Mouse (Mus musculus): ENCODE measurements around the gene Exoc7. TPM values are rescaled to one million over a fixed set of nuclear protein-coding genes. Genes with fewer than 3 reads are reported as not detected.
"Not testable (repeated sequence)": the region's sequence is repeated elsewhere in the genome, so short reads cannot be mapped to it uniquely, and the experiment has no call there.

Exoc7 gene
- polyA plus RNA-seq, 1 experiment = 19.8 TPM

DNA sequence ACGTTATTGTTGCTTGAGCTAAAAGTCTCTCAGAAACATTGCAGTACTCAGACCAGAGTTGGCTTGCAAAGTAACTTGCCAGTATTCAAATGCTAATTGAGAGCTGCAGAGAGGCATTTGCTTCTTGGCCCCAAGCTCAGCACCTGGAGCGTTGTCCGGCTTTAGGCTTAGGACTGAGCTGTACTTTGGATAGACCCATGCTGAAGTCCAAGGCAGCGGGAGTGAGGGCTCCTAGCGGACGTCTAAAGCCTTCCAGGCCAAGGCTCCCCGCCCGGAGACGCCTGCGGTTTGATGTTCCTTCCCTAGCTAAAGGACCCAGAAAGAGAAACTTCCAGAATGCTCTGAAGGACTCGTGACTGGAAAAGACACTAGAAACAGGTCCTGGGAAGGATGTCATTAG lies 24.9 kb downstream of the Exoc7 start:
- under 1% methylated on average over 11 of the region's 11 CpGs for WGBS
- no peak for DNase-seq (ENCODE audit: low read depth, low spot score)

- 5% methylated on average over 18 of the region's 18 CpGs for WGBS
- no peak for DNase-seq (ENCODE audit: low read depth, low spot score)
Measured at GRCm38 (mm10) chr11:116281671-116282070, 25.4 kb downstream of the Exoc7 start.

GRCm38 (mm10) chr11:116280751-116281663 lies 26.0 kb downstream of the Exoc7 start, which contains the start of gene Galr2:
Gene Galr2 (plus strand): TSS chr11:116280939.
- DNase-seq (ENCODE audit: low read depth, low spot score) = no peak
- whole genome bisulfite sequencing = 11% methylated on average over 48 of the region's 48 CpGs

GRCm38 (mm10) chr11:116277184-116277583 lies 29.8 kb downstream of the Exoc7 start:
- not testable (repeated sequence) for DNase-seq (ENCODE audit: low read depth, low spot score)
- 93% methylated on average over 1 of the region's 1 CpGs for WGBS

DNA sequence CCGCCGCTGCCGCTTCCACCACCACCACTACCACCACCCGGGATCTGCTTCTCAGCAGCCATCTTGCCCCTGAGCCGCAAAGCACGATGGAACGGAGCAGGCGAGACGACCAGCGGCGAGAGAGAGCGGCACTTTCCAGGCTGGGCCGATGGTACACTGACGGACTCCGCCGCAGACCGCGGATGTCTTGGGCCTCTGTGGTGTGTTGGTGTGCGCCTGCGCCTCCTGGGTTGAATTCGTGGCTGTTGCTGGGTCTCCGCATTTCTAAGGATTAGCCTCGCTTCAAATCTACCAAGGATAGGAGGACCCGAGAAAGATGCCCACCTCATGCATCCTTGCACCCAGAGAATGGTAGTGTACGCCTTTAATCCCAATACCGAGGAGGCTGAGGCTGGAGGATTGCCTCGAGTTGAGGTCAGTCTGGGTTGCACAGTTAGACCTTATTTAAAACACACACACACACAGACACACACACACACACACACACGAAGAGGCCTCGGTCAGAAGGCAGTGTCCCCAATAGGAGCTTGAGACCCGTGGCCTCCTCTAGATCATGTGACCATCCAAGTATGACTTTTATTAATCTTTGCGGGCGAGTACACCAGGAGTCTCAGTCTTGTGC lies 32.9 kb downstream of the Exoc7 start, which contains the start of gene Srp68:
Gene Srp68, minus strand, starts transcription at position 173 of the 622 bp plus-strand sequence.
- DNase-seq (ENCODE audit: low read depth, low spot score) = peak; percentile 82
- 1% methylated on average over 32 of the region's 32 CpGs for WGBS

DNA sequence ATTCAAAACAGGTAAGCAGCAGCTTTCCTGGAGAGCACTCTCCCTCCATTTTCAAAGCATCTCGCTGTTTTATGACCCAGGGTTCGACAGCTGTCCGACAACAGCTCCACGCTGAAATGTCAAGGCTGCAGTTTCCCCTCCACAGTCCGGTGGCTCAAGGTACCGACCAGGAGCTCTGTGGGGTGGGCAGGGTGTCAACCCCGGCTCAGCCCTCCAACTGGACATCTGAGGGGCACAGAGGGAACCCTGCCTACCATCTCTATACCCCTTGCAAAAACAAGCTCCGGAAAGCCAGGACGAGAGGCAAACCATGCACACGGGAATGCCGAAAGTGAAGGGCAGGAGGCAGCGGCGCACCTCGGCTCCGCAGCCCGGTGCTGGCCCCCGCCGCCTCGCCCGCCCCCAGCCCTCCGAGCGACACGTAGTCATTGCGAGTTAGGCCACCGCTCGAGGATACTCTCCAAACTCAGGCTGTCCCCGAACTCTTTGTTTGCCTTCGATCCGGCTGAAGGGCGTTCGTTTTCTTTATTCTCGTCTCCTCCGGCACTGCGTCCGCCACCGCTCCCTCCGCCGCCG lies 33.5 kb downstream of the Exoc7 start:
- DNase-seq (ENCODE audit: low read depth, low spot score) = no peak
- WGBS = under 1% methylated on average over 39 of the region's 39 CpGs

GRCm38 (mm10) chr11:116272589-116273468 lies 34.2 kb downstream of the Exoc7 start:
- 29% methylated on average over 12 of the region's 12 CpGs for WGBS
- DNase-seq (ENCODE audit: low read depth, low spot score) = no peak

DNA sequence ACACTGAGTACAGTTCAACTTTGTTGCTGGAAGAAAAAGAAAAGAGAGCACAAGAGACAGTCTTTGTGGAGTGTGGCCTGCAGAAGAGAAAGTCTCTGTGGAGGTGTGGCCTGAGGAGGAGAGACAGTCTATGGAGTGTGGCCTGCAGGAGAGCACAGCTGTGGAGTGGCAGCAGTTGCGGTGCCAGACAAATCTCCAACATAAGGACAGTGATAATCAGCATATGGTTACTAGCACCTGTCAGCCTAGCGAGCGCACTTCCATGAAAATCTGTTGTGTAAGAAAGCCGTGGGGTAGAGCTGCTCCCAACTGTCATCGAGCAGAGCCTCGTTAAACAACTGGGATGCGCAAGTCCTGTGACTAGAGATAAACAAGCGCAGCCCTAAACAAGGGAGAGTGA lies 37.5 kb downstream of the Exoc7 start:
- WGBS = 89% methylated on average over 8 of the region's 8 CpGs

GRCm38 (mm10) chr11:116268313-116268712 lies 38.7 kb downstream of the Exoc7 start:
- 75% methylated on average over 6 of the region's 6 CpGs for WGBS
- DNase-seq (ENCODE audit: low read depth, low spot score) = no peak

More for the DNA sequence above, 37.5 kb downstream of the Exoc7 start:
- DNase-seq (ENCODE audit: low read depth, low spot score) = no peak

DNA sequence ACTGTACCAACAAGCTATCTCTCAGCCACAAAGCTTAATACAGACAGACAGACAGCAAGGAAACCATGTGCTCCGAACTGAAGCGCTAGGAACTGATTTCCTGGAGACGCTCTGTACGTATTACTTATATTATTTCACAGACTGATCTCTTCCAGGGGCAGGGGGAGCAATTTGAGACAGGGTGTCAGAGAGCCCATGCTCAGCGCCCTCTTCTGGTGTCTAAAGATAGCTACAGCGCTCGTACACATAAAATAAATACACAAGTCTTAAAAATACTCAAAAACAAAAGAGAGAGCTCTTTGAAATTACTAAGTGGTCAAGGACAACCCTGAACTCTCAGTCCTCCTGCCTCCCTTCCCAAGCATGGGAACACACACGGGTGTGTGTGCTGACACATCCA lies 39.4 kb downstream of the Exoc7 start:
- 88% methylated on average over 8 of the region's 8 CpGs for WGBS
- DNase-seq (ENCODE audit: low read depth, low spot score) = no peak

DNA sequence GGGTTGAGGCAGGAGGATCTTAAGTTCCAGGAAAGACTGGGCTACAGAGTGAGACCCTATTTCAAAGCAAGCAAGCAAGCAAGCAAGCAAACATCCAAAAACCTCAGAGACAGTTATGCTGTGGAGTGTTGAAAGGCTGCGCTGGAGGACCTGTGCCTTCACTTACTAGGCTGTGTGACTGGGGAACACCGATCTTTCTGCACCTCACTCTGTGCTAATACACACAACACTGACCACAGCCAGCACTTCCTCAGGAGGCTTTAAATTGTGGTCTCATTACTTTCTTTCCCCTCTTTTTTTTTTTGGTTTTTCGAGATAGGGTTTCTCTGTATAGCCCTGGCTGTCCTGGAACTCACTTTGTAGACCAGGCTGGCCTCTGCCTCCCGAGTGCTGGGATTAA lies 41.2 kb downstream of the Exoc7 start:
- 89% methylated on average over 4 of the region's 4 CpGs for WGBS
- no peak for DNase-seq (ENCODE audit: low read depth, low spot score)

DNA sequence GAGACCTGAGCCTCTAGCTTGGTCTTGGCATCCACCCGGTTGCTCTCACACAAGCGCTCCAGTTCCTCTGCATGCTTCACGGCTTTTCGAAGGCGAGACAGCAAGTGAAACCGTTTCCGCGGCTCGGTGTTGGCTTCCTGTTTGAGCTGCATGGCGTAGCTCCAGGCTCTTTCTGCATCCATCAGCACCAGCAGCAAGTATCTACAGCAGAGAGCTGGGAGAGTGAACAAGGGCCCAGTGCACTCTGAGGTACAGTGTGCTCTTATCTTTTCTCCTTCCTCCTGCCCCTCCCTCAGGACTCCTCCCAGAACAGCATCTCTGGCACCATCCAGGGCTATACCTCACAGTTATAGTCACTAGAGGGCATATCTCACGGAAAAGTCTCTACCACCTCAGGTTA lies 41.7 kb downstream of the Exoc7 start:
- WGBS = 74% methylated on average over 11 of the region's 11 CpGs
- no peak for DNase-seq (ENCODE audit: low read depth, low spot score)

GRCm38 (mm10) chr11:116260259-116260658 lies 46.8 kb downstream of the Exoc7 start:
- 68% methylated on average over 7 of the region's 7 CpGs for WGBS
- DNase-seq (ENCODE audit: low read depth, low spot score) = no peak

DNA sequence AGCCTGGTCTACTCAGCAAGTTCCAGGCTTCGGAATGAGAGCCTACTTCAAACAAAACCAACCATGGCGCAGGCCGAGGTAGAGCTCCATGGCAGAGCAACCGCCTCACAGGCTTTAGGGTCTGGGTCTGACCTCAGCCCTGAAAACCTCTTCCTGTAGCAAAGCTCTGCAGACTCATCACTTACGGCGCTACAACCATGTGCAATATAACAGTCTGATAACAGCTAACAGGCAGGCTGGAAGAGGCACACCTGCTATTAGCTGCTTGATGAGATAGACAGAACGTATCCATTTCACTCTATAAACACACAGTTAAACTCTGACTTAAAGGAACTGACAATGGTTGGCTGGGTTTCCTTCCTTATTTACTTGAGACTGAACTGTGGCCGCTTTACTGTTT lies 47.6 kb downstream of the Exoc7 start:
- 62% methylated on average over 8 of the region's 8 CpGs for WGBS
- no peak for DNase-seq (ENCODE audit: low read depth, low spot score)

GRCm38 (mm10) chr11:116255982-116256675 lies 50.9 kb downstream of the Exoc7 start:
- WGBS = 62% methylated on average over 9 of the region's 9 CpGs
- DNase-seq (ENCODE audit: low read depth, low spot score) = no peak

DNA sequence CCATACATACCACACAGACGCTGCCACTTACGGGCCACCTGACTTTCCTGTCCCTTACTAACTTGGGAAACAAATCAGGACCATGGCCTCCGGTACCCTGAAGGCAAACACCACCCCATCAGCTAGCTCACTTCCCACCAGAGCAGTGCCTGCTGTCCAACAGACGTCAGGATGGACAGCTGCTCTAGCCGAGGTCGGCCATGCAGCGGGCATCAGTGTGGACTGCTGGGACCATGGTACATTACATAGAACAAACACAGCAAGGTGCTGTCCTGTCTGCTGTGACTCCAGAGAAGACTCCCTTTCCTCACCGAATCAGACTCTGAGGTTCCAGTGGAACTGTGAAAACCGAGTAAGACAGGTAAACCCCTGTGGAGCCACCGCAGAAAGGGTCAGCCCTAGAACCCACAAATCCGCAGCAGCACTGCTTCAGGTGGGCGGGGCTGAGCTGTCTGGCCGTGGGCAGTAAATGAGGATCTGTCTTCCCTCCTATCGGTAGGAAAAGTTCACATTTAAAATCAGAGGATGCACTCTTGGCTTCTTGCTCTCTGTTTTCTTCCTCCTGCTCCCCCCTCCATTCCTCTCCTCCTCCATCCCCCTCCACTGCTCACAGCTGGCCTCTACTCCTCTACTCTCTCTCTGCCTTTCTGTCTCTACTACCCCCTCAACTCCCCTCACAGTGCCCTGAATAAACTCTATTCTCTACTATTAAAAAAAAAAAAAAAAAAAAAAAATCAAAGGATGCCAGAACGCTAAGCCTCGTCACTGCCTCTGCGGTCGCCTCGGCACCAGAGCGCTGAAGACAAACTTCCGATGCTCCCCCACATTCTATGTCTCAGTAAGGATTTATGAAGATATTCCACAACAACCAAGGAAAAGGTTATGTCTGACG lies 51.7 kb downstream of the Exoc7 start:
- no peak for DNase-seq (ENCODE audit: low read depth, low spot score)

GRCm38 (mm10) chr11:116254627-116255026 lies 52.4 kb downstream of the Exoc7 start:
- 47% methylated on average over 9 of the region's 9 CpGs for WGBS
- no peak for DNase-seq (ENCODE audit: low read depth, low spot score)

More for the DNA sequence above, 51.7 kb downstream of the Exoc7 start:
- 76% methylated on average over 22 of the region's 22 CpGs for WGBS

DNA sequence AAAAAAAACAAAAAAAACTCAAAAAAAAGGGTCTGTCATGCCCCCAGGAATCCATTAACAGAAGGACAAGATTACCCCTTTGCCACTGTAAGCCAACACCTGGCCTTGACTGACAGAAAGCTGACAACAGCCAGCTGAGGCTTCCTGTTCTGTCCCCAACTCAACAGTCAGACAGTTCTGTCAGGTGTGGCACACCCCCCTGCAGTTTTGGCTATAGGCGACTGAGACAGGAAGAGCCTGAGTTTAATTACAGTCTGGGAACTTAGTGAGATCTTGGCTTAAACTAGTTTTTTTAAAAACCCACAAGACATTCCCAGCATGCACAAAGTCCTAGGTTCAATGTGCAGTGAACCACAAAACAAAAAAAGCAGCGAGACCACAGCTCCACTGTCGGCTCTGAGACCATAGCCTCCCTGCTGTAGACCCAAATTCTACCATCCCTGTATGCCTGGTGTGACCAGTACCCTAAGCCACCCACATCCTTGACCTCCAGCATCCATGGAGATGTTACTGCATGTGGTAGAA lies 53.9 kb downstream of the Exoc7 start:
- DNase-seq (ENCODE audit: low read depth, low spot score) = no peak
- WGBS = 82% methylated on average over 3 of the region's 3 CpGs

Measured in large intestine, adult 2 months (tissue).